Mouse (Mus musculus): ENCODE measurements around the gene Elmsan1.

DNA sequence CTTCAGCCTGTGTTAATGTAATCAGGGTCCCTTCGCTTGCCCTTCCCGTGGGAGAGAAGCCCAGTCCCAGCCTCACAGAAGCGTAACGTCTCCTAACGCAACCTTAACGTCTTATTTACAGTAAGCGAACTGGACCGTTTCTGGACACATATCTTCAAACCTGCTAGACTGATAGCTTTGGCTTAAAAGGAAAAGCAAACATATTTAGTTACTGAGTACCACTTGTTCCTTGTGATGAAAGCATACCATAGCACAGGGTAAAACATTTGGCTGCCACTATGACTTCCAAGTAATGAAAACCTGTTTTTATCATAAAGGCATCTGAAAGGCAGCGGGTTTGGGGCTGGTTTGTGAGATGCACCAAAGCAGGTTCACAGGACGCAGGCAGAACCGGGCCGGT is 92.8 kb downstream of the Elmsan1 start:
- TF ChIP-seq GATA1 (IDR thresholded peaks at IDR 0.05; ENCODE audit: borderline replicate concordance, low read length) (no peak), FLI1 (IDR thresholded peaks at IDR 0.05; ENCODE audit: low read length) (no peak)

Measured in megakaryocyte, embryonic 14.5 days (primary cell).